Mouse (Mus musculus) E14TG2a.4 (cell line): ENCODE measurements around the gene Gnas.

Experiments used
- CTCF ChIP-seq: conservative IDR thresholded peaks from 2 replicates; pipeline ENCODE4 v1.5.1; 2014; ENCODE audit warnings: low read length
- POU5F1 ChIP-seq: IDR thresholded peaks from 2 replicates; pipeline ENCODE4 v1.6.1; 2014; ENCODE audit warnings: low read length, borderline replicate concordance

GRCm38 (mm10) chr2:174261801-174262200 lies 22.3 kb upstream of the Gnas start:
- TF ChIP-seq CTCF (no peak), POU5F1 (no peak)
